Mouse (Mus musculus) MEL (cell line): ENCODE results near the gene Slc1a7. TPM values are rescaled to one million over a fixed set of nuclear protein-coding genes. Genes with fewer than 3 reads are reported as not detected.

Experiments used
- DNase-seq: peaks from one replicate; pipeline ENCODE4 v3.0.0; 2011; ENCODE audit warnings: low read depth, low spot score
- H3K27ac ChIP-seq: 2 replicates; pipeline ENCODE4 v1.5.1; 2012; ENCODE audit warnings: low read depth, mild to moderate bottlenecking, control low read depth, low read length, moderate library complexity; ENCODE audit not compliant: control insufficient read depth
- H3K27me3 ChIP-seq, 2 experiments: fragments of 150-350 bp in 1 of 2; sonication (generic) in 1 of 2; 2 replicates each; pipeline ENCODE4 v1.6.1; 2012; ENCODE audit warnings: low read length in 2 of 2, mild to moderate bottlenecking in 2 of 2, improper control_type of control experiment in 1 of 2, moderate library complexity in 1 of 2; ENCODE audit not compliant: insufficient read depth in 2 of 2, control insufficient read depth in 1 of 2
- H3K36me3 ChIP-seq, 2 experiments: 2 replicates each; pipeline ENCODE4 v1.6.1; 2012 to 2014; ENCODE audit warnings: low read length in 2 of 2, improper control_type of control experiment in 1 of 2, inconsistent platforms in 1 of 2, mild to moderate bottlenecking in 1 of 2; ENCODE audit not compliant: insufficient read depth in 2 of 2, control insufficient read depth in 1 of 2
- H3K4me1 ChIP-seq, 2 experiments: fragments of 150-350 bp in 1 of 2; sonication (generic) in 1 of 2; 2 replicates each; pipeline ENCODE4 v1.6.1; 2012; ENCODE audit warnings: low read length in 2 of 2, improper control_type of control experiment in 1 of 2, mild to moderate bottlenecking in 1 of 2; ENCODE audit not compliant: insufficient read depth in 2 of 2, control insufficient read depth in 1 of 2
- H3K4me3 ChIP-seq, 2 experiments: fragments of 150-350 bp in 1 of 2; sonication (generic) in 1 of 2; 2 replicates each; pipeline ENCODE4 v1.5.1; 2012; ENCODE audit warnings: low read depth in 2 of 2, low read length in 2 of 2, mild to moderate bottlenecking in 2 of 2, moderate library complexity in 2 of 2, control low read depth in 1 of 2, improper control_type of control experiment in 1 of 2; ENCODE audit not compliant: control insufficient read depth in 1 of 2, insufficient read depth in 1 of 2
- H3K79me2 ChIP-seq: 2 replicates; pipeline ENCODE4 v1.6.1; 2012; ENCODE audit warnings: mild to moderate bottlenecking, low read length, moderate library complexity; ENCODE audit not compliant: control insufficient read depth, poor library complexity, insufficient read depth
- H3K9ac ChIP-seq: 2 replicates; pipeline ENCODE4 v1.6.1; 2012; ENCODE audit warnings: low read depth, mild to moderate bottlenecking, control low read depth, low read length, moderate library complexity; ENCODE audit not compliant: control insufficient read depth, poor library complexity, severe bottlenecking
- H3K9me3 ChIP-seq: fragments of 150-350 bp; sonication (generic); replicated peaks from 2 replicates; pipeline ENCODE4 v1.6.1; 2012; ENCODE audit warnings: mild to moderate bottlenecking, low read length, improper control_type of control experiment, moderate library complexity; ENCODE audit not compliant: insufficient read depth
- BHLHE40 ChIP-seq: IDR thresholded peaks from 2 replicates; pipeline ENCODE4 v1.6.1; 2012; ENCODE audit warnings: low read depth, mild to moderate bottlenecking, inconsistent platforms, low read length, improper control_type of control experiment, borderline replicate concordance
- CHD1 ChIP-seq: IDR thresholded peaks from 2 replicates; pipeline ENCODE4 v1.6.1; 2012; ENCODE audit warnings: low read depth, mild to moderate bottlenecking, inconsistent platforms, low read length, improper control_type of control experiment
- CHD2 ChIP-seq: IDR thresholded peaks from 2 replicates; pipeline ENCODE4 v1.6.1; 2011; ENCODE audit warnings: low read length, improper control_type of control experiment
- CTCF ChIP-seq, 3 experiments: IDR thresholded peaks in 2 of 3; conservative IDR thresholded peaks in 1 of 3; 2 replicates each; pipeline ENCODE4 v1.5.1; 2011 to 2012; ENCODE audit warnings: low read length in 3 of 3, low read depth in 2 of 3, mild to moderate bottlenecking in 2 of 3, improper control_type of control experiment in 1 of 3, inconsistent platforms in 1 of 3, mixed read lengths in 1 of 3, moderate library complexity in 1 of 3; ENCODE audit not compliant: control insufficient read depth in 1 of 3, insufficient read depth in 1 of 3, poor library complexity in 1 of 3, severe bottlenecking in 1 of 3
- ELF1 ChIP-seq: IDR thresholded peaks from 2 replicates; pipeline ENCODE4 v1.6.1; 2014; ENCODE audit warnings: low read depth, mild to moderate bottlenecking, inconsistent platforms, low read length, improper control_type of control experiment, moderate library complexity
- EP300 ChIP-seq, 2 experiments: IDR thresholded peaks; 2 replicates each; pipeline ENCODE4 v1.6.1; 2011; ENCODE audit warnings: improper control_type of control experiment in 2 of 2, low read length in 2 of 2, low read depth in 1 of 2, mild to moderate bottlenecking in 1 of 2
- ETS1 ChIP-seq: IDR thresholded peaks from 2 replicates; pipeline ENCODE4 v1.6.1; 2012; ENCODE audit warnings: low read depth, mild to moderate bottlenecking, inconsistent platforms, low read length, improper control_type of control experiment, moderate library complexity
- GABPA ChIP-seq: IDR thresholded peaks from 2 replicates; pipeline ENCODE4 v1.6.1; 2012; ENCODE audit warnings: low read depth, mild to moderate bottlenecking, inconsistent platforms, low read length, improper control_type of control experiment, moderate library complexity
- HCFC1 ChIP-seq: IDR thresholded peaks from 2 replicates; pipeline ENCODE4 v1.6.1; 2012; ENCODE audit warnings: low read depth, mild to moderate bottlenecking, inconsistent platforms, low read length, improper control_type of control experiment, moderate library complexity
- KAT2A ChIP-seq: conservative IDR thresholded peaks from 2 replicates; pipeline ENCODE4 v1.6.1; 2012; ENCODE audit warnings: low read depth, low read length, improper control_type of control experiment, inconsistent platforms
- MAFK ChIP-seq: IDR thresholded peaks from 2 replicates; pipeline ENCODE4 v1.6.1; 2011; ENCODE audit warnings: low read depth, mild to moderate bottlenecking, low read length, improper control_type of control experiment, borderline replicate concordance
- MAX ChIP-seq: IDR thresholded peaks from 2 replicates; pipeline ENCODE4 v1.6.1; 2011; ENCODE audit warnings: low read length, improper control_type of control experiment
- MAZ ChIP-seq: IDR thresholded peaks from 2 replicates; pipeline ENCODE4 v1.6.1; 2012; ENCODE audit warnings: low read depth, mild to moderate bottlenecking, inconsistent platforms, low read length, improper control_type of control experiment
- MEF2A ChIP-seq: IDR thresholded peaks from 2 replicates; pipeline ENCODE4 v1.6.1; 2014; ENCODE audit warnings: low read depth, mild to moderate bottlenecking, inconsistent platforms, low read length, improper control_type of control experiment; ENCODE audit not compliant: poor library complexity, insufficient replicate concordance, severe bottlenecking; ENCODE audit errors: extremely low read depth
- MXI1 ChIP-seq: IDR thresholded peaks from 2 replicates; pipeline ENCODE4 v1.6.1; 2011; ENCODE audit warnings: mild to moderate bottlenecking, low read depth, low read length, improper control_type of control experiment
- MYB ChIP-seq: IDR thresholded peaks from 2 replicates; pipeline ENCODE4 v1.6.1; 2011; ENCODE audit warnings: mild to moderate bottlenecking, low read depth, low read length, improper control_type of control experiment
- MYC ChIP-seq: IDR thresholded peaks from 2 replicates; pipeline ENCODE4 v1.6.1; 2011; ENCODE audit warnings: low read depth, mild to moderate bottlenecking, low read length, improper control_type of control experiment, moderate library complexity
- NELFE ChIP-seq: IDR thresholded peaks from 2 replicates; pipeline ENCODE4 v1.6.1; 2011; ENCODE audit warnings: low read depth, low read length, improper control_type of control experiment
- NRF1 ChIP-seq: IDR thresholded peaks from 2 replicates; pipeline ENCODE4 v1.6.1; 2014; ENCODE audit warnings: low read depth, mild to moderate bottlenecking, inconsistent platforms, low read length, improper control_type of control experiment, moderate library complexity; ENCODE audit not compliant: poor library complexity, insufficient read depth, severe bottlenecking
- POLR2A ChIP-seq, 2 experiments: IDR thresholded peaks; 2 replicates each; pipeline ENCODE4 v1.6.1; 2011 to 2012; ENCODE audit warnings: low read length in 2 of 2, mild to moderate bottlenecking in 2 of 2, control low read depth in 1 of 2, improper control_type of control experiment in 1 of 2, low read depth in 1 of 2, moderate library complexity in 1 of 2; ENCODE audit not compliant: control insufficient read depth in 1 of 2, insufficient read depth in 1 of 2, poor library complexity in 1 of 2
- POLR2AphosphoS5 ChIP-seq: IDR thresholded peaks from 2 replicates; pipeline ENCODE4 v1.6.1; 2012; ENCODE audit warnings: low read depth, borderline replicate concordance, mild to moderate bottlenecking, inconsistent platforms, low read length, moderate library complexity, mixed read lengths
- RCOR1 ChIP-seq: IDR thresholded peaks from 2 replicates; pipeline ENCODE4 v1.6.1; 2012; ENCODE audit warnings: low read depth, mild to moderate bottlenecking, inconsistent platforms, low read length, improper control_type of control experiment
- SIN3A ChIP-seq: IDR thresholded peaks from 2 replicates; pipeline ENCODE4 v1.6.1; 2012; ENCODE audit warnings: low read length, improper control_type of control experiment, inconsistent platforms
- SMC3 ChIP-seq: IDR thresholded peaks from 2 replicates; pipeline ENCODE4 v1.6.1; 2011; ENCODE audit warnings: low read depth, low read length, improper control_type of control experiment
- TBP ChIP-seq: IDR thresholded peaks from 2 replicates; pipeline ENCODE4 v1.8.0; 2011; ENCODE audit warnings: low read depth, low read length, improper control_type of control experiment
- TCF12 ChIP-seq: IDR thresholded peaks from 2 replicates; pipeline ENCODE4 v1.6.1; 2014; ENCODE audit warnings: low read depth, mild to moderate bottlenecking, inconsistent platforms, low read length, improper control_type of control experiment, moderate library complexity
- UBTF ChIP-seq: IDR thresholded peaks from 2 replicates; pipeline ENCODE4 v1.6.1; 2012; ENCODE audit warnings: low read depth, mild to moderate bottlenecking, inconsistent platforms, low read length, improper control_type of control experiment, moderate library complexity, borderline replicate concordance; ENCODE audit not compliant: insufficient read depth
- ZKSCAN1 ChIP-seq: IDR thresholded peaks from 2 replicates; pipeline ENCODE4 v1.6.1; 2012; ENCODE audit warnings: low read depth, mild to moderate bottlenecking, inconsistent platforms, low read length, improper control_type of control experiment, moderate library complexity
- ZMIZ1 ChIP-seq: IDR thresholded peaks from 2 replicates; pipeline ENCODE4 v1.6.1; 2012; ENCODE audit warnings: low read depth, mild to moderate bottlenecking, inconsistent platforms, low read length, improper control_type of control experiment, moderate library complexity
- ZNF384 ChIP-seq: IDR thresholded peaks from 2 replicates; pipeline ENCODE4 v1.6.1; 2012; ENCODE audit warnings: low read depth, mild to moderate bottlenecking, inconsistent platforms, low read length, improper control_type of control experiment
- polyA plus RNA-seq, 2 experiments: library from polyadenylated mRNA; stranded (reverse) in 1 of 2; unstranded in 1 of 2; fragments of >175 nt in 1 of 2; fragments of >200 nt in 1 of 2; gene quantifications; 2 replicates each; pipeline versions ENCODE4 v1.2.1 to v1.2.4; 2012; ENCODE audit warnings: low replicate concordance in 2 of 2, low read depth in 1 of 2; ENCODE audit not compliant: insufficient read length in 2 of 2, insufficient read depth in 1 of 2, missing spikeins in 1 of 2
- total RNA-seq: library from RNA; depleted of rRNA; stranded (reverse); fragments of 300-350 nt; gene quantifications from 2 replicates; pipeline ENCODE4 v1.2.3, GENCODE M21; 2012

Gene Slc1a7
- total and polyA plus RNA-seq, 3 experiments, result 0.68 TPM; not detected in 2

GRCm38 (mm10) chr4:108014466-108014865 lies 46.3 kb downstream of the Slc1a7 start:
- Histone ChIP-seq H3K9me3 (no peaks in the 10 kb centered on the region), H3K4me3 (no peak overlapping the region), H3K27me3 (no peaks in the 10 kb centered on the region; a peak in 1 of 4 replicates), H3K9ac (no peak overlapping the region), H3K36me3 (no peaks in the 10 kb centered on the region), H3K79me2 (no peaks in the 10 kb centered on the region), H3K27ac (no peak overlapping the region), H3K4me1 (0 out of 4 replicates have a peak, but pooled peaks cover 0 to 2% of the 10 kb centered on the region in 2 experiments)
- TF ChIP-seq SMC3 (no peak), UBTF (no peak), GABPA (no peak), TBP (no peak), HCFC1 (no peak), KAT2A (no peak), CHD1 (no peak), MAX (no peak), CTCF (IDR thresholded peaks at IDR 0.05 in 2 of 3, conservative IDR thresholded peaks at IDR 0.05 in 1 of 3; ENCODE audit: control insufficient read depth in 1 of 3, insufficient read depth in 1 of 3, low read depth in 2 of 3, low read length in 3 of 3, poor library complexity in 1 of 3, severe bottlenecking in 1 of 3) (no peak), ETS1 (no peak), RCOR1 (no peak), ZMIZ1 (no peak), MAZ (no peak), MEF2A (no peak), CHD2 (no peak)
- DNase-seq, result no peak

GRCm38 (mm10) chr4:108015067-108015765 lies 47.1 kb downstream of the Slc1a7 start:
- H3K36me3 ChIP-seq, result no peaks in the 10 kb centered on the region
- no peaks in the 10 kb centered on the region; a peak in 1 of 4 replicates for H3K27me3 ChIP-seq
- H3K4me1 ChIP-seq, result 0 out of 4 replicates have a peak, but pooled peaks cover 0 to 2% of the 10 kb centered on the region in 2 experiments
- H3K79me2 ChIP-seq, result no peaks in the 10 kb centered on the region
- no peak overlapping the region for H3K9ac ChIP-seq
- no peaks in the 10 kb centered on the region for H3K9me3 ChIP-seq
- DNase-seq, result peak; percentile 35
- H3K4me3 ChIP-seq, result no peak overlapping the region
- H3K27ac ChIP-seq, result no peak overlapping the region
- TF ChIP-seq ELF1, result no peak
- no peak for TF ChIP-seq EP300 (IDR thresholded peaks at IDR 0.05; ENCODE audit: low read depth in 1 of 2, low read length in 2 of 2)
- no peak for TF ChIP-seq ZMIZ1
- no peak for TF ChIP-seq POLR2A (IDR thresholded peaks at IDR 0.05; ENCODE audit: control insufficient read depth in 1 of 2, insufficient read depth in 1 of 2, low read depth in 1 of 2, low read length in 2 of 2, poor library complexity in 1 of 2)
- no peak for TF ChIP-seq MEF2A
- no peak for TF ChIP-seq NRF1
- no peak for TF ChIP-seq POLR2AphosphoS5
- TF ChIP-seq MYB, result no peak
- peak; percentile 42 to 73 (median 58) for TF ChIP-seq CTCF (IDR thresholded peaks at IDR 0.05 in 2 of 3, conservative IDR thresholded peaks at IDR 0.05 in 1 of 3; ENCODE audit: control insufficient read depth in 1 of 3, insufficient read depth in 1 of 3, low read depth in 2 of 3, low read length in 3 of 3, poor library complexity in 1 of 3, severe bottlenecking in 1 of 3)
- TF ChIP-seq MXI1, result 0 out of 2 replicates have a peak, but pooled peaks have one; percentile 31
- peak; percentile 50 for TF ChIP-seq SMC3
- TF ChIP-seq MAFK, result no peak
- TF ChIP-seq SIN3A, result no peak
- no peak for TF ChIP-seq ZNF384
- no peak for TF ChIP-seq BHLHE40
- TF ChIP-seq NELFE, result no peak
- TF ChIP-seq ETS1, result no peak
- no peak for TF ChIP-seq ZKSCAN1
- no peak for TF ChIP-seq MYC
- no peak for TF ChIP-seq TCF12
- no peak for TF ChIP-seq CHD1
- no peak for TF ChIP-seq MAZ
